Mouse (Mus musculus) forebrain, embryonic 16.5 days (tissue): ENCODE results near the gene Lpcat2b. TPM values are rescaled to one million over a fixed set of nuclear protein-coding genes. Genes with fewer than 3 reads are reported as not detected.

Experiments
- ATAC-seq: fragments of 200-750 bp; cut with Nextera tagmentation; 2 replicates; pipeline ENCODE4 v1.8.0; 2017; ENCODE audit warnings: mild to moderate bottlenecking, moderate library complexity
- H3K27ac ChIP-seq: fragments of 300-500 bp; sonication (generic); 2 replicates; pipeline ENCODE4 v1.5.1; 2014; ENCODE audit warnings: low read length, control low read depth
- H3K27me3 ChIP-seq: fragments of 300-500 bp; sonication (generic); replicated peaks from 2 replicates; pipeline ENCODE4 v1.6.1; 2014; ENCODE audit warnings: low read length; ENCODE audit not compliant: control insufficient read depth, insufficient read depth
- H3K36me3 ChIP-seq: fragments of 300-500 bp; sonication (generic); 2 replicates; pipeline ENCODE4 v1.6.1; 2014; ENCODE audit not compliant: control insufficient read depth, insufficient read depth
- H3K4me1 ChIP-seq: fragments of 300-500 bp; sonication (generic); replicated peaks from 2 replicates; pipeline ENCODE4 v1.6.1; 2014; ENCODE audit warnings: low read length; ENCODE audit not compliant: control insufficient read depth, insufficient read depth
- H3K4me2 ChIP-seq: fragments of 300-500 bp; sonication (generic); 2 replicates; pipeline ENCODE4 v1.6.1; 2014; ENCODE audit warnings: mild to moderate bottlenecking, low read length, control low read depth
- H3K4me3 ChIP-seq: fragments of 300-500 bp; sonication (generic); replicated peaks from 2 replicates; pipeline ENCODE4 v1.5.1; 2014; ENCODE audit warnings: mild to moderate bottlenecking, low read length, control low read depth
- H3K9ac ChIP-seq: fragments of 300-500 bp; sonication (generic); replicated peaks from 2 replicates; pipeline ENCODE4 v1.6.1; 2014; ENCODE audit warnings: low read depth, low read length, control low read depth
- H3K9me3 ChIP-seq: fragments of 300-500 bp; sonication (generic); 2 replicates; pipeline ENCODE4 v1.6.1; 2016; ENCODE audit warnings: low read length; ENCODE audit not compliant: control insufficient read depth
- WGBS: fragments of 180-500 bp; shearing (Covaris S2); extraction: QIAGEN DNeasy Blood & Tissue Kit; methylation state at CpG from one replicate; pipeline ENCODE4 v1.1.7; 2014; 5-methylcytosine and 5-hydroxymethylcytosine counted together
- polyA plus RNA-seq: library from polyadenylated mRNA; unstranded; fragments of >200 nt; fragmentation: Nextera tagmentation; extraction: Ambion mirVana; gene quantifications from 2 replicates; pipeline ENCODE4 v1.2.1, GENCODE M21; 2015

The Lpcat2b gene
- polyA plus RNA-seq, 1 experiment from 2014 or later: not detected

GRCm38 (mm10) chr5:107467098-107467497 lies 35.7 kb downstream of the Lpcat2b start:
- Histone ChIP-seq H3K9ac (no peak overlapping the region), H3K4me2 (no peak overlapping the region), H3K36me3 (no peaks in the 10 kb centered on the region), H3K9me3 (no peaks in the 10 kb centered on the region; the same call in 1 of the 2 replicates), H3K27ac (no peak overlapping the region), H3K4me1 (no peaks in the 10 kb centered on the region), H3K27me3 (no peaks in the 10 kb centered on the region), H3K4me3 (no peak overlapping the region)
- no peak for ATAC-seq
- 71% methylated on average over 4 of the region's 4 CpGs for WGBS

DNA sequence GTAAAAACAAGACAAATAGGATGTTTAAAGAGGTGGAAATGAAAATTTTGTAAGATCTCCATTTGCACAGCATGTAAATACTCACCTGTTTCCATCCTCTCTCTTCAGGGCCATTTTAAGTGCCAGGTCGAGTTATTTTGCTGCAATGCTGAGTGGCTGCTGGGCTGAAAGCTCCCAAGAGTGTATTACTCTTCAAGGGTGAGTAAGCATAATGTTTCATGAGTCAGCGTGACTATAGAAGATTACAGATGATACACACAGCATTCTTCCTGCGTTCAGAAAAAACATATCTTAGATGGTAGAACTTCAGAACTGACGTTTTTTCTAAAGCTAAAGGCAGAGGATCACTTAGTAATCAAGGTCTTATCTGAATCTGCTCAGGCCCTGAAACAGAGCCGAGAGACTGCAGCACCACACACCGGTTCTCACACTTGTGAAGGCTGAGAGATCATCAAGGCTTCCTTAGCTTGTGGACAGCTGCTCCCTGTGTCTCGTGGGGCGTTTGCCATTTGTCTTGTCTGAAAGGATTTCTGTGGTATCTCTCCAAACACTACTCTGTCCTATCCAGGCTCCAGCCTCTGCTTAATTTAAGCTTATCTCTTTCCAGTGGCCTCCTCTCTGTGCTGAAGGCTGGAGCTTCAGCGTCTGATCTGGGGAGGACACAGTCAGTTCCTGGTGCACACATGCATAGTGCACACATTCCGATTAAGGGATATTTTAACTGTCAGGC lies 39.4 kb downstream of the Lpcat2b start:
- Histone ChIP-seq H3K27ac (no peak overlapping the region), H3K27me3 (no peaks in the 10 kb centered on the region), H3K9ac (no peak overlapping the region), H3K4me3 (no peak overlapping the region), H3K36me3 (no peaks in the 10 kb centered on the region), H3K9me3 (no peaks in the 10 kb centered on the region; the same call in 1 of the 2 replicates), H3K4me2 (no peak overlapping the region), H3K4me1 (no peaks in the 10 kb centered on the region)
- 86% methylated on average over 10 of the region's 10 CpGs for WGBS
- no peak for ATAC-seq

GRCm38 (mm10) chr5:107480194-107480593 lies 48.8 kb downstream of the Lpcat2b start:
- no peaks in the 10 kb centered on the region for H3K4me1 ChIP-seq
- no peak overlapping the region for H3K27ac ChIP-seq
- no peak overlapping the region for H3K4me2 ChIP-seq
- no peaks in the 10 kb centered on the region for H3K27me3 ChIP-seq
- WGBS: 87% methylated on average over 2 of the region's 2 CpGs
- H3K4me3 ChIP-seq: no peak overlapping the region
- H3K9ac ChIP-seq: no peak overlapping the region
- no peaks in the 10 kb centered on the region for H3K9me3 ChIP-seq
- no peaks in the 10 kb centered on the region for H3K36me3 ChIP-seq
- no peak for ATAC-seq

Other genes starting within 250 kb of the Lpcat2b start
- 2.2 and 4.0 TPM in 2 replicates for gene Tgfbr3, start 141.9 kb upstream of the Lpcat2b start, polyA plus RNA-seq
- 1.3 and 2.0 TPM in 2 replicates for gene Brdt, start 100.4 kb upstream of the Lpcat2b start, polyA plus RNA-seq
- gene Ephx4, start 28.8 kb upstream of the Lpcat2b start, polyA plus RNA-seq: 8.0 and 10.5 TPM in 2 replicates
- gene Btbd8, start 6.4 kb downstream of the Lpcat2b start, polyA plus RNA-seq: 31.5 and 34.4 TPM in 2 replicates
- gene Gm42669, start 76.1 kb downstream of the Lpcat2b start, polyA plus RNA-seq: 0.32 and 0.68 TPM in 2 replicates
- gene 1700028K03Rik, start 103.2 kb downstream of the Lpcat2b start, polyA plus RNA-seq: 0.22 and 0.25 TPM in 2 replicates
- 22.2 and 24.8 TPM in 2 replicates for gene Rpap2, start 165.8 kb downstream of the Lpcat2b start, polyA plus RNA-seq
- 33.2 and 34.1 TPM in 2 replicates for gene Glmn, start 166.3 kb downstream of the Lpcat2b start, polyA plus RNA-seq